Mouse (Mus musculus): ENCODE data around the gene Chst13.

Chst13 gene

GRCm38 (mm10) chr6:90319475-90320191 lies 5.4 kb downstream of the Chst13 start:
- DNase-seq (ENCODE audit: low spot score) = no peak

DNA sequence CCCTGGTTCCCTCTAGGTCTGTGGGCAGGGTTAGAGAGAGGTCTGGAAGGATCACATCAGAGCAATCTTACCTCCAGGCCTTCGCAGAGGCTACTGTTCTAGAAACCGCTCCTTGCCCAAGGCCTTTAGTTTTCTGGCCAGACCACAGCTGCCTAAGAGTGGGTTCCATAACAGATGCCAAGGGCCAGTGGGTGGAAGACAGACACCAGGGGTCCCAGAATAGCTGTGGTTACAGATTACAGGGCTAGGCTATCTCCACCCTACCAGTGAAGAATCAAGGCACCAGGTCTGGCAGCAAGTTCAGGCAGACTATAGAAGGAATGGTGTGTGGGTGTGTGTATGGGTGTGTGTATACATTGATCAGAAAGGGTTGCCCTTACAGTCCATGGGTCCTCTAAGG lies 6.0 kb downstream of the Chst13 start:
- DNase-seq (ENCODE audit: low spot score) = no peak

GRCm38 (mm10) chr6:90317510-90318258 lies 7.3 kb downstream of the Chst13 start:
- no peak for DNase-seq (ENCODE audit: low spot score)

GRCm38 (mm10) chr6:90315961-90316360 lies 9.0 kb downstream of the Chst13 start:
- DNase-seq (ENCODE audit: low spot score) = no peak

DNA sequence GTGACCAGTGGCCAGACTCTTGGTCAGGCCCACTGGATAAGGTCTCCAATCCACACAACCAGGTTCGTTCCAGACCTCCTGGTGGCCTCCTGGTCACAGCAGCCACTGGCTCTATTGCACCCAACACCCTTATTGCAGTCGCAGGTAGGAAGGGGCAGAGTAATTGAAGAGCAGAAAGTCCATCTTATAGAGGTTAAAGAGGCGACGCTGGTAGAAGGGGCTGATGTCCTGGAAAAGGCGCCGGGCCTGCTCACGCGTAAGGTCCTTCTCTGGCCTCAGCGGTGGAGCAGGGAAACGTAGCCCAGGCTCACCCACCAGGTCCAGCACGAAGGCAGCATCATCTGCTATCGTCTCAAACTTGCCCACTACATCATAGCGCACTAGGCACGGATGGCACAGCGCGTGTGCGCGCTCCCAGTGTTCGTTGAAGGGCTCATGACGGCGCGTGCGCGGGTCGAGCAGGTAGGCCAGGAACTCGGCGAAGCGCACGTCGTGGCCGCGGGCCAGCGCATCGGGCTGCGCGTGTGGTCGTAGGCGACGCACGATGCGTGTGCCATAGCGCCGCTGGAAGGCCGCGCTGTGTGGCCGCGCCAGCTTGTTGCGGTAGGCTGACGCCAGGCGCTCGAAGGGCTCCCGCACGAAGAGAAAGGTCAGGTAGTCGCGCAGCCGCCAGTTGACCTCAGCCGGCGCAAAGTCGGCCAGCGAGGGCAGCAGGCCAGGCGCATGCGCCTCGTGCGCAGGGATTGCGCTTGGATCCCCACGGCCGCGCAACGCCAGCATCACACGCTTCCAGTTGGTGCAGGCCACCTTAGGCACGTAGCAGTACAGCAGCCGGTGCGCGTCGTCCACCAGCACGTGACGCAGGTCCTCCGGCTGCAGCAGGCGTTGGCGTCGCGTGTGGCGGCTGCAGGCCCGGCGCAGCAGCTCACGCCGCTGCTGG lies 15.9 kb downstream of the Chst13 start:
- no peak for DNase-seq (ENCODE audit: low spot score)

GRCm38 (mm10) chr6:90306315-90306975 lies 18.5 kb downstream of the Chst13 start:
- DNase-seq (ENCODE audit: low spot score) = no peak

DNA sequence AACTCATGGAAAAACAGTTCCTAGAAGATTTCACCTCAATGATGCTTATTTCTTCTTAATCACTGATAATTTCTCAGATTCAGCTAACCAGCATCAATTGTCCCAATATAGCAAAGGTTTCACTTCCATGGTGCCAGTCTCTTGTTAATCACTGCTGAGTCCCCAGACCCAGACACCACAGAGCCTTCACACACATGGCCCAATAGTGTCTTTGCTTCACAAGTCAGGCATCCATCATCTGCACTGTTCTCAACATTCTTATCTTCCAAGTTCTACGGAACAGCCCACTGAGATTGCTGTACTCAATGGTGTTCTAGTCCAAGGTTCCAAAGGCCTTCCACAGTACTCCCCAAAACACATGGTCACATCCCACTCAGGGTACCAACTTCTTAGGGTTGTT lies 24.1 kb downstream of the Chst13 start, which contains the start of gene BC048671:
Gene BC048671 (plus strand): TSS at position 301 of the 400 bp plus-strand sequence.
- no peak for DNase-seq (ENCODE audit: low spot score)

GRCm38 (mm10) chr6:90288265-90288664 lies 36.7 kb downstream of the Chst13 start:
- no peak for DNase-seq (ENCODE audit: low spot score)
